Mouse (Mus musculus) C2C12 (cell line): Measurements from ENCODE around the gene Bag1.

Experiments used
- CEBPB ChIP-seq: IDR thresholded peaks from one replicate; pipeline ENCODE4 v1.6.1; 2011; ENCODE audit warnings: low read depth, mild to moderate bottlenecking, control low read depth, moderate library complexity
- CTCF ChIP-seq: IDR thresholded peaks from one replicate; pipeline ENCODE4 v1.5.1; 2011; ENCODE audit not compliant: control insufficient read depth, insufficient read depth, insufficient read length
- FOSL1 ChIP-seq: IDR thresholded peaks from one replicate; pipeline ENCODE4 v1.8.0; 2011; ENCODE audit warnings: mild to moderate bottlenecking, low read length; ENCODE audit not compliant: poor library complexity, insufficient read depth, severe bottlenecking
- MAX ChIP-seq: IDR thresholded peaks from one replicate; pipeline ENCODE4 v1.6.1; 2011; ENCODE audit warnings: mild to moderate bottlenecking, control low read depth
- MYOG ChIP-seq: IDR thresholded peaks from one replicate; pipeline ENCODE4 v1.6.1; 2011; ENCODE audit not compliant: control insufficient read depth, insufficient read length; ENCODE audit errors: extremely low read depth
- USF1 ChIP-seq: IDR thresholded peaks from one replicate; pipeline ENCODE4 v1.6.1; 2011; ENCODE audit warnings: low read depth, mild to moderate bottlenecking, control low read depth, moderate library complexity

GRCm38 (mm10) chr4:40888839-40889238, 59.3 kb downstream of the Bag1 start:
- no peak for TF ChIP-seq CTCF
- TF ChIP-seq MAX, result no peak
- TF ChIP-seq MYOG, result no peak
- TF ChIP-seq FOSL1, result no peak
- TF ChIP-seq CEBPB, result no peak
- no peak for TF ChIP-seq USF1
